Mouse (Mus musculus) hindbrain, embryonic 16.5 days (tissue): ENCODE measurements around the gene Cbx1. TPM values are rescaled to one million over a fixed set of nuclear protein-coding genes. Genes with fewer than 3 reads are reported as not detected.
A peak's percentile ranks its signal among the peaks of the same experiment; 100 is the strongest.

Experiments used
- ATAC-seq: fragments of 200-750 bp; cut with Nextera tagmentation; 2 replicates; pipeline ENCODE4 v1.8.0; 2017; ENCODE audit warnings: moderate TSS enrichment, moderate library complexity
- H3K27ac ChIP-seq: fragments of 300-500 bp; sonication (generic); 2 replicates; pipeline ENCODE4 v1.5.1; 2014; ENCODE audit warnings: low read depth, mild to moderate bottlenecking, control low read depth, low read length, moderate library complexity
- H3K27me3 ChIP-seq: fragments of 300-500 bp; sonication (generic); replicated peaks from 2 replicates; pipeline ENCODE4 v1.6.1; 2014; ENCODE audit warnings: low read length; ENCODE audit not compliant: control insufficient read depth, insufficient read depth
- H3K36me3 ChIP-seq: fragments of 300-500 bp; sonication (generic); 2 replicates; pipeline ENCODE4 v1.6.1; 2014; ENCODE audit warnings: mild to moderate bottlenecking, low read length, moderate library complexity, mixed read lengths; ENCODE audit not compliant: control insufficient read depth, insufficient read depth
- H3K4me1 ChIP-seq: fragments of 300-500 bp; sonication (generic); 2 replicates; pipeline ENCODE4 v1.6.1; 2014; ENCODE audit warnings: low read depth, low read length; ENCODE audit not compliant: control insufficient read depth, insufficient read depth
- H3K4me2 ChIP-seq: fragments of 300-500 bp; sonication (generic); 2 replicates; pipeline ENCODE4 v1.6.1; 2014; ENCODE audit warnings: mild to moderate bottlenecking, low read length, control low read depth, moderate library complexity
- H3K4me3 ChIP-seq: fragments of 300-500 bp; sonication (generic); 2 replicates; pipeline ENCODE4 v1.5.1; 2014; ENCODE audit warnings: mild to moderate bottlenecking, low read length, control low read depth, moderate library complexity
- H3K9ac ChIP-seq: fragments of 300-500 bp; sonication (generic); 2 replicates; pipeline ENCODE4 v1.6.1; 2014; ENCODE audit warnings: low read depth, mild to moderate bottlenecking, control low read depth, low read length, moderate library complexity
- H3K9me3 ChIP-seq: fragments of 300-500 bp; sonication (generic); 2 replicates; pipeline ENCODE4 v1.6.1; 2014; ENCODE audit warnings: mild to moderate bottlenecking, low read length, moderate library complexity; ENCODE audit not compliant: control insufficient read depth
- WGBS: fragments of 180-500 bp; shearing (Covaris S2); extraction: QIAGEN DNeasy Blood & Tissue Kit; methylation state at CpG from one replicate; pipeline ENCODE4 v1.1.7; 2014; 5-methylcytosine and 5-hydroxymethylcytosine counted together
- polyA plus RNA-seq: library from polyadenylated mRNA; unstranded; fragments of >200 nt; fragmentation: Nextera tagmentation; extraction: Ambion mirVana; gene quantifications from 2 replicates; pipeline ENCODE4 v1.2.1, GENCODE M21; 2015

Cbx1 gene
- polyA plus RNA-seq, result 51.6 and 52.0 TPM in 2 replicates

DNA sequence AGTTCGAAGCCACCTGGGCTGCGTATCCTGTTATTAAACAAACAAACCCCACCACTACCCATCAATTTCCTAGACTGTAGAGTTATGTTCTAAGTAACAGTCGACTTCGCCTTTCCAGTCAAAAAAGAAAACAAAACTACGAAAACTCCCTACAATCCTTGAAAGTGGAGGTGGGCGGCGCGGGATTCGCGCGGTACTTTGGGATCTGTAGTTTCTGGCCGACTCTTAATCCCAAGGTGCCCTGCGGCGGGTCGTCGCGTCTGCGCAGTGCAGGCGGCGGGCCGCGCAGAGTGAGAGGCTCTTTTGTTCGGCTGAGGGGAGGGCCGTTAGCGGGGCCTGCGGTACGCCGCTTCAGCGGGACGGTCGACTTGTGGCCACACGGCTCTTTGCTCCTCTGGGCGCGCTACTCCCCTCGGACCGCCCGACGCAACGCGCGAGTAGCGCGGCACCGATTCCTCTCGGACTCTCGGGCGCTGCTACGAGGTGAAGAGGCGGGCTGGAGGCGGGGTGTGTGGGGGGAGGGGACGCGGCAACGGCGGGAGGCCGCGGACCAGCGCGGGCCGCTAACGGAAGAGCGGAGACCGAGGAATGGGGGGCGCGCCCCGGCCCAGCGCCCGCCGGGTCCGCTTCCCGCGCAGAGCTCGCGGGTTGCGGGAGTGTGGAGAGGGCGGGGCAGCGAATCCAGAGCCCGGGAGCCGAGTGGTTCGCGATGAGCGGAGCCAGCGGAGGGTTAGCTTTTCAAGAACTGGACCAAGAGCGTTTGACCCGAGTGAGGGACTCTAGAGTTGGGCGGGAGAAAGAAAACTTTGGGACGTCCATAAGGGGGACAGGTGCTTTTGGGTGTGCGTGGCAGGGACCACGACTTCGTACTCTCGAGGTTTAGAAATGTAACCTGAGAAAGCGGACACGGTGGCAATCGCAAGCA is at the start of gene Cbx1:
Gene Cbx1 (plus strand): TSS at position 257 of the 925 bp plus-strand sequence.
- ATAC-seq, result peak; percentile 98
- Histone ChIP-seq H3K4me1 (peaks cover 18% of the 10 kb centered on the region), H3K27ac (peak within 1 kb of the TSS; percentile 95), H3K4me3 (peak within 1 kb of the TSS; percentile 95), H3K9me3 (no peaks in the 10 kb centered on the region), H3K27me3 (no peaks in the 10 kb centered on the region), H3K4me2 (peak within 1 kb of the TSS; percentile 76), H3K9ac (peak within 1 kb of the TSS; percentile 90), H3K36me3 (no peaks in the 10 kb centered on the region)
- 1% methylated on average over 93 of the region's 93 CpGs for WGBS

DNA sequence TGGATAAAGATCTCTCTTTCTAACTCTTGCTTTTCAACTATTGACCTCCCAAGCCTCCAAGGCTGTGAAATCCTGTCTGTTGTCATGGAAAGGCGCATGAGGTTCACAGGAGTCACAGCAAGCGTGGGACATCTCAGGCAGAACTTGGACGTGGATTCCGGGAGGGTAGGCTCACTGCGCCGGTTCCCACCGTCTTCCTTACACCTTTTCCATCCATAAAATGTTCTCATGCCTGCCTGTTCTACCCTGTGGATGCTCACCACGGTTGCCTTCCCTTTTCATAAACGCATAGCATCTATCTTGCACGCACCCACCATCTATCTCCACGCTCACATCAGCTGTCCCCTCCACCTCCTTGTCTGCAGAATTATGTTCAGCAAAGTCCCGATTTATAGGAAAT is 48.1 kb upstream of the Cbx1 start:
- Histone ChIP-seq H3K27me3 (no peaks in the 10 kb centered on the region), H3K4me3 (no peak overlapping the region), H3K4me2 (peak overlapping the region; percentile 46), H3K36me3 (no peaks in the 10 kb centered on the region), H3K4me1 (peaks cover 14% of the 10 kb centered on the region), H3K27ac (peak overlapping the region; percentile 81), H3K9ac (0 out of 2 replicates have a peak overlapping the region, but pooled peaks have one; percentile 30), H3K9me3 (no peaks in the 10 kb centered on the region)
- no peak for ATAC-seq
- WGBS, result 49% methylated on average over 12 of the region's 12 CpGs

DNA sequence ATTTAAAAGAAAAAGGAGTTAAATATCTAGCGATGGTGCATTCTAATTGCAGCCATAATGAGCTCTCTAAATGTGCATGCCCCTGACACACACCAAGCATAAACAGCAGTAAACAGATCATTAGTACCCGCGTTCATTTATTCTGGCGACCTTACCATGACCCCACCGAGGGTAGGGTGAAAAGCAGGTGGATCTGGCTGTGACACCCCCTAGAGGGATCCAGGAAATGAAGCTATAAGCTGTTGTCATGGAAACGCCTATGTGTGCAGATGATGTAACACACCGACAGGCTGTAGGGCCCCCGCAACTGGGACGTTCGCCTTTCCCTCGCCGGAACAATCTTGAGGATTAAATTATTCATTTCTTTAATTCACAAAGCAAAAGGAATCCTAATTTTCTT is 46.9 kb upstream of the Cbx1 start:
- H3K4me2 ChIP-seq, result peak overlapping the region; percentile 46
- no peaks in the 10 kb centered on the region for H3K36me3 ChIP-seq
- no peaks in the 10 kb centered on the region for H3K9me3 ChIP-seq
- H3K27ac ChIP-seq, result peak overlapping the region; percentile 81
- peaks cover 7% of the 10 kb centered on the region for H3K4me1 ChIP-seq
- peak overlapping the region; percentile 43; the same call in 1 of the 2 replicates for H3K9ac ChIP-seq
- WGBS, result 14% methylated on average over 12 of the region's 12 CpGs
- peak overlapping the region; percentile 5; the same call in 1 of the 2 replicates for H3K4me3 ChIP-seq
- peak; percentile 67 for ATAC-seq
- H3K27me3 ChIP-seq, result no peaks in the 10 kb centered on the region

DNA sequence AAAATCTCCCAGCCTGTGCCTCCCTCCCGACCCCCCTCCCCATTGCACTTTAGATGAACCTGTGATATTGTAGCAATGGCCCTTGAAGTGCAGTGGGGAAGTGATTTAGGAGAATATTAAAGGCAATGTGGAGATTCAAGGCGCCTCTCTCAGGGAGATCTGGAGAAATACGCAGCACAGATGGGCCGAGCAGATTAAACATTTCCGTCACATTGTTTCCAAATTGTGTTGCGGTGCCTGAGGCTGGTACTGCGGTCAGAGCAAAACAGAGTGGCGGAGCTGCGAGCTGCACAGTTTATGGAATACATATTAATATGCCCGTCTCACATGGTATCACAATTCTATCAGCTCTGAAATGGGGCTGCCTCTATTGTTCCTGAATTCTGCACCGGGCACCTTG is 45.9 kb upstream of the Cbx1 start:
- Histone ChIP-seq H3K4me2 (peak overlapping the region; percentile 2), H3K27me3 (no peaks in the 10 kb centered on the region), H3K27ac (peak overlapping the region; percentile 81), H3K9me3 (no peaks in the 10 kb centered on the region), H3K4me1 (peaks cover 14% of the 10 kb centered on the region), H3K9ac (peak overlapping the region; percentile 11), H3K36me3 (no peaks in the 10 kb centered on the region), H3K4me3 (no peak overlapping the region)
- 26% methylated on average over 11 of the region's 11 CpGs for WGBS
- peak; percentile 38 for ATAC-seq

DNA sequence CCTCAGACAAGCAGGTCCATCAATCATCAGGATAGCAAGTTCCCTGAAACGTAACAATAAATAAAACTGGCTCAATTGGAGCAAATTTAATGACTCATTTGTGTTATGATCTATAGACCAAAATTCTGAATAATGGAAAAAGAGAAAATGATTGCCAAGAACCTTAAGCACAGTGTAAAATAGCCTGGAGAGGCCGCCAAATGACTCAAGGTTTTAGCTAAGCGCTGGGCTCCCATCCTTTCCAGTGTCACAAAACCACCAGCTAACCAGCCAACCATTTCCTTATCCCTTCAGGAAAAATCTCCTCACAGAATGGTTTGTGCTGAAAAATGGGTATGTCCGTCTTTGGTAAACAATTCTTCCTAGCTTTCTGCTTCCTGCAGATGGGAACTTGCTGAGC is 45.0 kb upstream of the Cbx1 start:
- no peaks in the 10 kb centered on the region for H3K36me3 ChIP-seq
- H3K27ac ChIP-seq, result peak overlapping the region; percentile 81
- H3K27me3 ChIP-seq, result no peaks in the 10 kb centered on the region
- WGBS, result 74% methylated on average over 4 of the region's 4 CpGs
- H3K9ac ChIP-seq, result no peak overlapping the region
- no peaks in the 10 kb centered on the region for H3K9me3 ChIP-seq
- no peak overlapping the region for H3K4me3 ChIP-seq
- no peak overlapping the region for H3K4me2 ChIP-seq
- no peak for ATAC-seq
- peaks cover 14% of the 10 kb centered on the region for H3K4me1 ChIP-seq

DNA sequence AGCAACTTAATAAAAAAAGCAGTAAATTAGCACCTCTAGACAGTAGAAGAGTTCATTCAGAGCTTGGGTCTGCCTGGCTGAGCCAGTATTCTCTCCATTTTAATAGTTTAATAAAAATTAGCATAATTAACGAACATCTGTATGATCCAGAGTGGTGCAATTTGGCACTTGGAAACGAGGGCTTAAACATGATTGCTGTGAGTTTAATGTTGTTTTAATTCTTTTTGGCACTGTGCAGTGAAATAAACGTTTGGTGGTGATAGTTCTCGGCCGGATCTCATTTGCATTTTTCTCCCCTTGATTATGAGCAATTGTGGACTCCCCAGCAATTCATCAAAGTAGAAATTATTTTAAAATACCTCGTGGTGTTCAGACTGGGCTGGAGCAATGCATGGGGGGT is 42.3 kb upstream of the Cbx1 start:
- Histone ChIP-seq H3K4me3 (no peak overlapping the region), H3K4me2 (peak overlapping the region; percentile 28; the same call in 1 of the 2 replicates), H3K9ac (no peak overlapping the region), H3K27ac (peak overlapping the region; percentile 73), H3K36me3 (no peaks in the 10 kb centered on the region), H3K4me1 (peaks cover 14% of the 10 kb centered on the region), H3K27me3 (no peaks in the 10 kb centered on the region), H3K9me3 (no peaks in the 10 kb centered on the region)
- 34% methylated on average over 6 of the region's 6 CpGs for WGBS
- ATAC-seq, result 0 out of 2 replicates have a peak, but pooled peaks have one; percentile 55

DNA sequence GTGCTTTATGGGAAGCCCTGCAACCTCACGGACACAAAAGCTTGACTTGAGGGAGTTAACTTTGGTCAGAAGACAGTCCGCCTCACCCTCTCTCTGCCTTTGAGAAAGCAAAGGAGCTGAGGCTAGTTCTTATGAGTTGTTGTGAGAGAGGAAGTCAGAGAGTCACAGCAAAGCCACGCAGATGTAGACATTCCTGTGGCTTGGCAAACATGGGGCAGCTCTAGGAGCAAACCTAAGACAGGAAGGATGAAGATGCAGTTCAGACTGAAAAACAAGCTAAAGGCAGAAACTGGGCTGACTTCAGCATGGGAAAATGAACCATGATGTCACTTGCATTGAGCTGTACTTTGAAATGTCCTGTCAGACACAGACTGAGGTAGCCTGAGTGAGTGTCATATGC is 41.4 kb upstream of the Cbx1 start:
- H3K27ac ChIP-seq, result peak overlapping the region; percentile 73
- H3K4me1 ChIP-seq, result peaks cover 6% of the 10 kb centered on the region

DNA sequence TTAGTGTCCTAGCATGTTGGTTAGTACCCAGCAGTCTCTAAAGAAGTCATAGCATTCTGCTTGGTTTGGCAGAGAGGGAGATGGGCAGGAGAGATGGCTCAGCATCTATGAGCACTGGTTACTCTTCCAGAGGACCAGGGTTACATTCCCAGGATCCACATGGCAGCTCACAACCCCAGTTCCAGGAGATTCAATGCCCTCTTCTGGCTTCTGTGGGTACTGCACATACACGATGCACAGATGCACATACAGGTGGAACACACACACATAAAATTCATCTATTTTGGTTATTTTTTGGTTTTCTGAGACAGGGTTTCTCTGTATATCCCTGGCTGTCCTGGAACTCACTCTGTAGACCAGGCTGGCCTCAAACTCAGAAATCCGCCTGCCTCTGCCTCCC is 33.6 kb upstream of the Cbx1 start:
- no peaks in the 10 kb centered on the region for H3K4me1 ChIP-seq
- H3K36me3 ChIP-seq, result no peaks in the 10 kb centered on the region
- H3K4me3 ChIP-seq, result no peak overlapping the region
- no peaks in the 10 kb centered on the region for H3K27me3 ChIP-seq
- H3K27ac ChIP-seq, result no peak overlapping the region
- WGBS, result 96% methylated on average over 2 of the region's 2 CpGs
- no peaks in the 10 kb centered on the region for H3K9me3 ChIP-seq
- H3K9ac ChIP-seq, result no peak overlapping the region
- H3K4me2 ChIP-seq, result no peak overlapping the region
- ATAC-seq, result no peak

More for the DNA sequence above, 41.4 kb upstream of the Cbx1 start:
- Histone ChIP-seq H3K36me3 (no peaks in the 10 kb centered on the region), H3K9ac (no peak overlapping the region), H3K4me2 (peak overlapping the region; percentile 28), H3K4me3 (no peak overlapping the region), H3K9me3 (no peaks in the 10 kb centered on the region), H3K27me3 (no peaks in the 10 kb centered on the region)
- 57% methylated on average over 3 of the region's 3 CpGs for WGBS
- no peak for ATAC-seq

DNA sequence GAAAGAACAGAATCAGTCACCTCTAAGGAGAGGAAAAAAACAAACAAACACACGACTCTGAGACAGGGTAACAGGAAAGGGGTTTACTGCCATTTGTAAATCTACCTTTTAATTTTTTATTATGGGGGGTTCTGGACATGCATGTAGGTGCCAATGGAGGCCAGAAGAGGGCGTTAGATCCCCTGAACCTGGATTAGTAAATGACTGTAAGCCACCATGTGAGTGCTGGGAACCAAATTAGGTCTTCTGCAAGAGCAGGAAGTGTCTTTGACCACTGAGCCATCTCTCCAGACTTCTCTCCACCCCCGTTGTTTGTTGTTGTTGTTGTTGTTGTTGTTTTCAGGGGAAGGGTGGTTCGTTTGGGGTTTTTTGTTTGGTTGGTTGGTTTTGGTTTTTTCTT is 31.5 kb upstream of the Cbx1 start:
- no peak overlapping the region for H3K27ac ChIP-seq
- no peak for ATAC-seq
- no peaks in the 10 kb centered on the region for H3K27me3 ChIP-seq
- H3K9ac ChIP-seq, result no peak overlapping the region
- WGBS, result 61% methylated on average over 4 of the region's 4 CpGs
- H3K4me2 ChIP-seq, result no peak overlapping the region
- no peaks in the 10 kb centered on the region for H3K9me3 ChIP-seq
- H3K4me1 ChIP-seq, result 0 out of 2 replicates have a peak, but pooled peaks cover under 1% of the 10 kb centered on the region
- H3K36me3 ChIP-seq, result no peaks in the 10 kb centered on the region
- H3K4me3 ChIP-seq, result no peak overlapping the region
